In genomic region chr2:82570358-82570757, GRCm38 (mm10) we compare ENCODE assay signal across 17 mouse cellular contexts.
A peak's percentile ranks its signal among the peaks of the same experiment; 100 is the strongest.
DNase-seq lines count a peak whose midpoint lies in the region; ATAC-seq and TF ChIP-seq lines count a peak whose summit lies in the region.
"Had no signal": no experiment of that assay in that cellular context is flagged by ENCODE, and none has a peak within 500 bp of the region (broad histone marks: within the 10 kb centered on the region; RNA-seq: fewer than 3 reads in every experiment).

No protein-coding gene starts in this region.

- no peak overlapping the region for H3K9ac ChIP-seq in embryonic facial prominence, embryonic 11.5 days (replicated peaks; ENCODE audit: low read length)
- no peak overlapping the region for H3K9ac ChIP-seq in intestine, postnatal 0 days (ENCODE audit: low read depth, low read length)
- no peak overlapping the region for H3K9ac ChIP-seq in intestine, embryonic 15.5 days
- H3K9ac ChIP-seq: heart, embryonic 12.5 days had no signal

- DNase-seq in embryonic facial prominence, embryonic 11.5 days (ENCODE audit: low spot score) = peak; percentile 28
- DNase-seq in embryonic facial prominence, embryonic 10.5 days (ENCODE audit: low spot score) = no peak
- peak; percentile 9 for DNase-seq in retina, embryonic 14.5 days (ENCODE audit: low spot score)
- DNase-seq in retina, postnatal 1 day = no peak
- DNase-seq in adrenal gland, postnatal 25 days = no peak
- DNase-seq: cerebellum, adult 11 months; gastrocnemius, postnatal 36 days; kidney, postnatal 14 days; lung, postnatal 14 days; spleen, adult 18-20 months; thymus, postnatal 25 days had no signal

- H3K9me3 ChIP-seq in embryonic facial prominence, embryonic 11.5 days (replicated peaks; ENCODE audit: control insufficient read depth, low read length) = no peaks in the 10 kb centered on the region
- no peaks in the 10 kb centered on the region for H3K9me3 ChIP-seq in embryonic facial prominence, embryonic 10.5 days
- H3K9me3 ChIP-seq in intestine, postnatal 0 days (ENCODE audit: control insufficient read depth) = no peaks in the 10 kb centered on the region
- no peaks in the 10 kb centered on the region for H3K9me3 ChIP-seq in intestine, embryonic 15.5 days
- H3K9me3 ChIP-seq: heart, embryonic 12.5 days had no signal

- H3K27ac ChIP-seq in embryonic facial prominence, embryonic 11.5 days (replicated peaks; ENCODE audit: low read depth, low read length) = no peak overlapping the region
- no peak overlapping the region for H3K27ac ChIP-seq in embryonic facial prominence, embryonic 10.5 days (replicated peaks)
- H3K27ac ChIP-seq in intestine, postnatal 0 days (ENCODE audit: low read depth, low read length) = no peak overlapping the region
- no peak overlapping the region for H3K27ac ChIP-seq in intestine, embryonic 15.5 days

- H3K4me2 ChIP-seq in embryonic facial prominence, embryonic 11.5 days (ENCODE audit: low read depth, low read length) = no peak overlapping the region
- H3K4me2 ChIP-seq in intestine, postnatal 0 days (replicated peaks; ENCODE audit: low read depth) = no peak overlapping the region
- no peak overlapping the region for H3K4me2 ChIP-seq in intestine, embryonic 15.5 days (replicated peaks)
- H3K4me2 ChIP-seq: heart, embryonic 12.5 days; liver, embryonic 11.5 days had no signal

- no peaks in the 10 kb centered on the region for H3K4me1 ChIP-seq in embryonic facial prominence, embryonic 11.5 days (ENCODE audit: control insufficient read depth, insufficient read depth, low read length)
- H3K4me1 ChIP-seq in embryonic facial prominence, embryonic 10.5 days = no peaks in the 10 kb centered on the region
- no peaks in the 10 kb centered on the region for H3K4me1 ChIP-seq in intestine, postnatal 0 days (replicated peaks; ENCODE audit: control insufficient read depth, insufficient read depth, low read length)
- H3K4me1 ChIP-seq in intestine, embryonic 15.5 days (replicated peaks) = no peaks in the 10 kb centered on the region
- H3K4me1 ChIP-seq: heart, embryonic 12.5 days had no signal

- no peaks in the 10 kb centered on the region for H3K36me3 ChIP-seq in embryonic facial prominence, embryonic 11.5 days (replicated peaks; ENCODE audit: control insufficient read depth, insufficient read depth, low read depth, low read length)
- H3K36me3 ChIP-seq in embryonic facial prominence, embryonic 10.5 days (replicated peaks) = no peaks in the 10 kb centered on the region
- H3K36me3 ChIP-seq in intestine, postnatal 0 days (ENCODE audit: control insufficient read depth, insufficient read depth) = no peaks in the 10 kb centered on the region
- H3K36me3 ChIP-seq in intestine, embryonic 15.5 days = no peaks in the 10 kb centered on the region
- H3K36me3 ChIP-seq: heart, embryonic 12.5 days had no signal

- TF ChIP-seq CTCF in intestine, postnatal 0 days (IDR thresholded peaks at IDR 0.05; ENCODE audit: low read depth) = peak; percentile 29; the same call in 1 of the 2 replicates

- H3K4me3 ChIP-seq in embryonic facial prominence, embryonic 11.5 days (ENCODE audit: low read depth, low read length) = no peak overlapping the region
- no peak overlapping the region for H3K4me3 ChIP-seq in embryonic facial prominence, embryonic 10.5 days
- no peak overlapping the region for H3K4me3 ChIP-seq in intestine, postnatal 0 days (ENCODE audit: low read depth, low read length)
- no peak overlapping the region for H3K4me3 ChIP-seq in intestine, embryonic 15.5 days (replicated peaks)
- H3K4me3 ChIP-seq: heart, embryonic 12.5 days; myocyte had no signal

- ATAC-seq in embryonic facial prominence, embryonic 11.5 days (replicated peaks; ENCODE audit: insufficient number of reproducible peaks, low FRiP score, low TSS enrichment, low read depth) = no peak
- no peak for ATAC-seq in intestine, postnatal 0 days
- no peak for ATAC-seq in intestine, embryonic 15.5 days
- ATAC-seq: intestine, embryonic 16.5 days had no signal

- H3K27me3 ChIP-seq in embryonic facial prominence, embryonic 11.5 days (ENCODE audit: control insufficient read depth, insufficient read depth, low read length) = no peaks in the 10 kb centered on the region
- no peaks in the 10 kb centered on the region for H3K27me3 ChIP-seq in embryonic facial prominence, embryonic 10.5 days (replicated peaks; ENCODE audit: low read depth, poor library complexity, severe bottlenecking)
- no peaks in the 10 kb centered on the region for H3K27me3 ChIP-seq in intestine, postnatal 0 days (replicated peaks; ENCODE audit: control insufficient read depth, insufficient read depth, low read length)
- H3K27me3 ChIP-seq in intestine, embryonic 15.5 days (replicated peaks) = no peaks in the 10 kb centered on the region
- H3K27me3 ChIP-seq: heart, embryonic 12.5 days had no signal

Comparison
In these comparisons a context has a peak if more than half of its experiments do, and no peak if none do; other contexts are left out.
1. DNase-seq: peak in embryonic facial prominence, embryonic 11.5 days (single experiment) and retina, embryonic 14.5 days (single experiment); none in embryonic facial prominence, embryonic 10.5 days (single experiment), retina, postnatal 1 day (single experiment) and adrenal gland, postnatal 25 days (single experiment).